Mouse (Mus musculus): ENCODE results near the gene Katnal1. TPM values are rescaled to one million over a fixed set of nuclear protein-coding genes. Genes with fewer than 3 reads are reported as not detected.
A peak's percentile ranks its signal among the peaks of the same experiment; 100 is the strongest.

The Katnal1 gene
- polyA plus RNA-seq, 1 experiment from 2014 or later = 21.0 TPM

DNA sequence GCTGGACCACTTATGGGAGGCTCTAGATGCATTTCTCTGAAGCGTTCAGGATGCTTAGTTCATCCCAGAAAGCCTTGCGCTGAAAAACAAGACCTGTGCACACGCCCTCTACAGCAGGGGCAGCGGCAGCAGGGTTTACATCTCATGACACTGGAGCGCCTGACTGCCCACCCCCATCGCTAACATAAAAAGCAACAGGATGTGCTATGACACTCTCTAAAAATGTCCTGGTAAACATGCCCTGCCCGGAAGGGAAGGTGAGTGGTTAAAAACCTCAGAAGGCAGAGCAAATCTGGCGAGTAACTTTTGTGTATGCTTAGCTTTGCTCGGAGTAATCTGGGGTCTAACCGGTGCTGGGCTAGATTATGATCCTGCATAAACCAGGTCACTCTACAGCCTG lies 62.5 kb downstream of the Katnal1 start:
- Histone ChIP-seq H3K9ac (no peak overlapping the region), H3K36me3 (no peaks in the 10 kb centered on the region), H3K27ac (no peak overlapping the region), H3K4me2 (replicated peaks) (no peak overlapping the region), H3K4me3 (no peak overlapping the region), H3K4me1 (peaks cover 24% of the 10 kb centered on the region), H3K9me3 (no peaks in the 10 kb centered on the region), H3K27me3 (no peaks in the 10 kb centered on the region)
- 65% methylated on average over 10 of the region's 10 CpGs for WGBS
- no peak for ATAC-seq (ENCODE audit: low FRiP score, low read depth)

DNA sequence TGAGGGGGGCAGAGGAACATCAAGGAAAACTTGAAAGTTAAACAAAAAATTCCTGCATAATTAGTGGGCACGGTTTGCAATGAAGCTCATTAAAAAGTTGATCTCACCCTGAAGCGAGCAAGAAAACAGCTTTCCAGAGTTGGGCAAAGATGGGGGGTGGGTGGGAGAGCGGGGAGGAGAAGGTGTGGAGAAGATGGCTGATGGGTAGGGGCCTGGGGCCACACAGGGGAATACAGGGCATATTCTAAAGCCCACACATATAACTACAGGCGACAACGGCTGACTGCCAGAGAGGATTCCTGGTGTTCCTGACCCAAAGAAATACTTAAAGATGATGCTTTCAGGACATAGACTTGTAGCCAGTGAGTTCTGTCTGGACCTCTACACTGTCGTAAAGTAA lies 65.7 kb downstream of the Katnal1 start:
- H3K27me3 ChIP-seq = no peaks in the 10 kb centered on the region
- no peak overlapping the region for H3K4me3 ChIP-seq
- H3K36me3 ChIP-seq = no peaks in the 10 kb centered on the region
- no peaks in the 10 kb centered on the region for H3K9me3 ChIP-seq
- 52% methylated on average over 6 of the region's 6 CpGs for WGBS
- H3K4me2 ChIP-seq (replicated peaks) = no peak overlapping the region
- H3K9ac ChIP-seq = no peak overlapping the region
- H3K27ac ChIP-seq = no peak overlapping the region
- peaks cover 24% of the 10 kb centered on the region for H3K4me1 ChIP-seq
- ATAC-seq (ENCODE audit: low FRiP score, low read depth) = no peak

DNA sequence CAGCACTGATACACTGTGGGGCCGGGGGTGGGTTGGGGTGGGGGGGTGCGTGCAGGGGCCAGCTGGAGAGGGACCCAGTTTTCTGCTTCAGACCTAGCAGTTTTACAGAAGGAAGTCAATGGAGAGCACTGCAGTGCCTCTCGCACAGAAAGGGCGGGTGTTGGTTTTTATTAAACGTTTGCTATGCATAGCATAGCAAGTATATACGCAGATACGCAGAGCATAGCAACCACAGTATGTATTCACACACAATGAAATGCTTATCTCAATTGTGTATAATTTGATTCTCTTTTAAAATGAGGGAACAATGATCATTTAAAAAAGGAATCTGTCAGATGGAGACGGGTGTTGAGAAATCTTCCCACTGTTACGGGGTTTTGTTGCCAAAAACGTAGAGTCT lies 66.3 kb downstream of the Katnal1 start:
- no peak overlapping the region for H3K9ac ChIP-seq
- no peaks in the 10 kb centered on the region for H3K9me3 ChIP-seq
- H3K4me2 ChIP-seq (replicated peaks) = no peak overlapping the region
- peaks cover 24% of the 10 kb centered on the region for H3K4me1 ChIP-seq
- no peaks in the 10 kb centered on the region for H3K36me3 ChIP-seq
- no peak overlapping the region for H3K27ac ChIP-seq
- ATAC-seq (ENCODE audit: low FRiP score, low read depth) = no peak
- 73% methylated on average over 10 of the region's 10 CpGs for WGBS
- no peaks in the 10 kb centered on the region for H3K27me3 ChIP-seq
- no peak overlapping the region for H3K4me3 ChIP-seq

DNA sequence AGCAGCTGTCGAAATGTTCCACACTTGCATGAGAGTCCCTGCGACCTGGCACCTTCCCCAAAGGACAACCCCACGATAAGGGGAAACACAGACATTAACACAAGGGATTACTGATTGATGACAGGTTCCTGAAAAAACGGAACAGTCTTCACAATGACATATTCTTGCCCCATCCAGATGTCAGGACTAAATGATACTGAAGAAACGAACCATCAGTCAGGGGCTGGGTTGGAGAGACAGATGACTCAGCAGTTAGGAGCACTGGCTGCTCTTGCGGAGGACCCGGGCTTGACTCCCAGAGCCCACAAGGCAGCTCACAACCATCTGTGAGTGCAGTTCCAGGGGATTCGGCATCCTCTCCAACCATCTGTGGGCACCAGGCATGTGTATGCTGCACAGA lies 67.0 kb downstream of the Katnal1 start:
- WGBS = 62% methylated on average over 8 of the region's 8 CpGs
- Histone ChIP-seq H3K4me3 (no peak overlapping the region), H3K9me3 (no peaks in the 10 kb centered on the region), H3K36me3 (no peaks in the 10 kb centered on the region), H3K9ac (no peak overlapping the region), H3K27me3 (no peaks in the 10 kb centered on the region), H3K4me2 (replicated peaks) (no peak overlapping the region), H3K4me1 (peaks cover 24% of the 10 kb centered on the region), H3K27ac (no peak overlapping the region)
- no peak for ATAC-seq (ENCODE audit: low FRiP score, low read depth)

DNA sequence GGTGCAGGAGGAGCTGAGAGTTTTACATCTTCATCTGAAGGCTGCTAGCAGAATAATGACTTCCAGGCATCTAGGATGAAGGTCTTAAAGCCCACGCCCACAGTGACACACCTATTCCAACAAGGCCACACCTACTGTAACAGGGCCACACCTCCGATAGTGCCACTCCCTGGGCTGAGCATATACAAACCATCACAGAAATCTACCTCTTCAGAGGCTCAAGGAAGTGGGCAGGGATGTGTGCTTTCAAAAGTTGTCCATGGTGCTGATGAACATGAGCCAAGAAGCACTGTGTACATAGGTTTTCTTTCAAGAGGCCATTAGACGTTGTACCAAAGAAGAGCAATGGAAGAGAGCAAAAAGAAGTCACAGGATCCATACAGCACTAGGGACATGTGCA lies 71.6 kb downstream of the Katnal1 start:
- 74% methylated on average over 3 of the region's 3 CpGs for WGBS
- H3K4me1 ChIP-seq = peaks cover 20% of the 10 kb centered on the region
- H3K27ac ChIP-seq = no peak overlapping the region
- H3K9ac ChIP-seq = no peak overlapping the region
- ATAC-seq (ENCODE audit: low FRiP score, low read depth) = no peak
- H3K4me2 ChIP-seq (replicated peaks) = no peak overlapping the region
- H3K4me3 ChIP-seq = no peak overlapping the region
- no peaks in the 10 kb centered on the region for H3K36me3 ChIP-seq
- H3K27me3 ChIP-seq = no peaks in the 10 kb centered on the region
- no peaks in the 10 kb centered on the region for H3K9me3 ChIP-seq

DNA sequence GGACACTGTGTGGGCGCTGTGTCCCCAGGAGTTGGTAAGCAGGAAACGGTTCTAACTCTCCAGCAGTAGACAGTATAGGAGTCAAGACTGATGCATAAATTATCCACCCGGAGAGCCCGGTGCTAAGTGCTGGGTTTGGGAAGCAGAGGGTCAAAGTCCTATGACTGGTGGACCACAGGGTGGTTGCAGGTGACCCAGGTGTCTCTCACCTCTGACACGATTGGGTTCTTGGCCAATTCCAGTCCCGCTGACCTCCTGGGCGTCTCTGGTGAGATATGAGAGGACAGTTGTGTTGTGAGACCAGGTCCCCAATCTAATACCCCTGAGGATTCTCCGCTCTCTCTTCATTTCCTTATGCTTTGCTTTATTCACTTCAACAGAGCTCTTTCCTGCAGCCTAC lies 74.1 kb downstream of the Katnal1 start:
- ATAC-seq (ENCODE audit: low FRiP score, low read depth) = no peak
- 85% methylated on average over 8 of the region's 8 CpGs for WGBS

DNA sequence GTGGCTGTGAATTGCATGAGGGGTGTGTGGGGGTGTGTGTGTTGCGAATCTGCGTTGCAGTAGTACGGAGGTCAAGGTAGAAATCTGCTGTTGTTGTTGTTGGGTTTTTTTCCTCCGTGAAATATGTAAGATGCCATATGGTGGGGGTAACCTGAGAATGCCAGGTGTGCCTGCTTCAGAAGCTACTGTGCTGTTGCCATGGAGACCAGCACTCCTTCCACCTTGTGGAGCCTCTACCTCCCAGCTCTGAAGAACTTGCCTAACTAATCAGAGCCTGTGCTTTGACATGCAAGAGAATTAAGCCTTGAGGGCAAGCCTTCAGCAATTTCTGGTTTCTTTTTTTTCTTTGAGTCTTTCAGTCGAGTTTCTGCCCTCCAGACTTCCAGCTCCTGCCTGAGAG lies 75.0 kb downstream of the Katnal1 start:
- H3K36me3 ChIP-seq = no peaks in the 10 kb centered on the region
- no peak overlapping the region for H3K27ac ChIP-seq
- peaks cover 11% of the 10 kb centered on the region; the same call in 1 of the 2 replicates for H3K9me3 ChIP-seq
- no peak for ATAC-seq (ENCODE audit: low FRiP score, low read depth)
- WGBS = 21% methylated on average over 5 of the region's 5 CpGs
- H3K4me3 ChIP-seq = no peak overlapping the region
- peak overlapping the region; percentile 14; the same call in 1 of the 2 replicates for H3K4me2 ChIP-seq (replicated peaks)
- peaks cover 16% of the 10 kb centered on the region for H3K4me1 ChIP-seq
- no peaks in the 10 kb centered on the region for H3K27me3 ChIP-seq
- no peak overlapping the region for H3K9ac ChIP-seq

More for the DNA sequence above, 74.1 kb downstream of the Katnal1 start:
- Histone ChIP-seq H3K4me2 (replicated peaks) (no peak overlapping the region), H3K9ac (no peak overlapping the region), H3K9me3 (0 out of 2 replicates have a peak, but pooled peaks cover 2% of the 10 kb centered on the region), H3K36me3 (no peaks in the 10 kb centered on the region), H3K4me1 (peaks cover 16% of the 10 kb centered on the region), H3K27ac (no peak overlapping the region), H3K4me3 (no peak overlapping the region), H3K27me3 (no peaks in the 10 kb centered on the region)

DNA sequence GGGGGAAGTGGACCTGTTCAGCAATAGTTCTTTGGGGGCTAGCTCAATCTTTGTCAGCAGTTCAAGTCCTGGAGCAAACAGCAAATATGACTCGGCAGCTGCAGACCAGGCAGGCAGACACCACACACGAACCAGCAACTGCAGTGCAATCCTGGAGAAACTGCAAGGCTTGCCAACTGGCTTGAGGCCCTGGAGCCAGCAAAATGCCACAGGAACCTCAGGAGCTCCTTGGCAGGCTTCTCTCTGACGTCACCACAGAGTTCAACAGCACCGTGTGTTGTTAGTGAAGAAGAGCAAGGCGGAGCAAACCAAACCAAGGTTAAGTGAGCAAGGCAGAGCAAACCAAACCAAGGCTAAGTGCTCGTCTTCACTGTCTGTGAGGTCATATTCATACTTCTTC lies 79.6 kb downstream of the Katnal1 start:
- ATAC-seq (ENCODE audit: low FRiP score, low read depth) = no peak
- no peaks in the 10 kb centered on the region for H3K27me3 ChIP-seq
- no peak overlapping the region for H3K9ac ChIP-seq
- no peak overlapping the region for H3K4me3 ChIP-seq
- H3K4me2 ChIP-seq (replicated peaks) = no peak overlapping the region
- 87% methylated on average over 6 of the region's 6 CpGs for WGBS
- H3K4me1 ChIP-seq = peaks cover 10% of the 10 kb centered on the region
- peaks cover 11% of the 10 kb centered on the region; the same call in 1 of the 2 replicates for H3K9me3 ChIP-seq
- no peak overlapping the region for H3K27ac ChIP-seq
- no peaks in the 10 kb centered on the region for H3K36me3 ChIP-seq

DNA sequence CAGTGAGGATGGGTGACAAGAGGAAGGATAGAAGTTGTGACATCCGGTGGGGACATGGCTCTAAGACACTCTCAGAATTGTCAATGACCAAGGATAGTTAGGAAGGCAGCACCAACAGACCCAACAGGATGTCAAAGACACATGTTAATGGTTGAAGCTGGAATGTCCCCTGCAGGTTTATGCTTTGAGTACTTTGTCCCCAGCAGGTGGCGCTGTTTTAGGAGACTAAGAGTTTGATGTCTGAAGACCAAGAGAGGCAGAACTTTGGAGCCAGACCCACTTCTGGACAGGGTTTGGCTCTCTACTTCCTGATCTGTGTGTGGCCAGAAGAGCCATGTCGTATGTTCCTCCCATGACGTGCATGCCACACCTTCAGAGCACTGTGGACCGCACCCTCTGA lies 82.1 kb downstream of the Katnal1 start:
- Histone ChIP-seq H3K27me3 (no peaks in the 10 kb centered on the region), H3K36me3 (no peaks in the 10 kb centered on the region), H3K27ac (no peak overlapping the region), H3K4me1 (no peaks in the 10 kb centered on the region), H3K9me3 (peaks cover 11% of the 10 kb centered on the region; the same call in 1 of the 2 replicates), H3K4me3 (no peak overlapping the region), H3K9ac (no peak overlapping the region), H3K4me2 (replicated peaks) (no peak overlapping the region)
- WGBS = 95% methylated on average over 5 of the region's 5 CpGs
- ATAC-seq (ENCODE audit: low FRiP score, low read depth) = no peak

GRCm38 (mm10) chr5:148837069-148837468 lies 92.1 kb downstream of the Katnal1 start:
- no peak for ATAC-seq (ENCODE audit: low FRiP score, low read depth)
- peaks cover under 1% of the 10 kb centered on the region; the same call in 1 of the 2 replicates for H3K4me1 ChIP-seq
- H3K36me3 ChIP-seq = no peaks in the 10 kb centered on the region
- H3K27ac ChIP-seq = no peak overlapping the region
- H3K27me3 ChIP-seq = peaks cover 13% of the 10 kb centered on the region
- H3K4me2 ChIP-seq (replicated peaks) = no peak overlapping the region
- no peak overlapping the region for H3K4me3 ChIP-seq
- WGBS = 38% methylated on average over 8 of the region's 8 CpGs
- H3K9me3 ChIP-seq = no peaks in the 10 kb centered on the region
- no peak overlapping the region for H3K9ac ChIP-seq

DNA sequence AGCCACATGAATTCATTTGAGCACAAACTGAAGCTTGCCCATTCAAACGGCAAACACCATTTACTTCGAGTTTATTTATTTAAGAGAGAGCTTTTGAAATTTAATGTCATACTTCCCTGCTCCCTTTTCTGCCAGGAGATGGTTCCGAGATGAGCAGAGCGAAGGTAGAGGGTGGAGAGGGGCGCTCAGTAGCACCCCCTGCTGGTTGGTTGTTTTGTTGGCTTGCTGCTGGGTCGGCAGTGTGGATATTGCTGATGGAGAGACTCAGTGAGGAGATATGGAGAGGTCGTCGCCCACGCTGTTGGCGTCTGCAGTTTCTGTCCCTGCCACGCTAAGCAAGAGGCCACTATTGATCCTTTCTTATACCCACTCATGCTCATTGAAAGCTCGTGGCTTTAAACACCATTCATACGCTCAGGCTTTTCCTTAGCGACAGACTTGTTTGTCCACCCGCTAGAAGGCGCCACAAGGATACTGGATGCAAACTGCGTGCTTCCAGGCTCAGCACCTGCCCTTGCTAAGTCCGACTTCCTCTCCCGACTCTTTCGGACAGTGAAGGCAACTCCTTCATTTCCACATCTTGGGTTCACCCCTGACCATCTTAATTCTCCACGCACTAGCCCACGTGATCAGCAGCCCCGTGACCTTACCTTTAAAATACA lies 97.4 kb downstream of the Katnal1 start:
- no peaks in the 10 kb centered on the region for H3K9me3 ChIP-seq
- H3K4me2 ChIP-seq (replicated peaks) = peak overlapping the region; percentile 49
- no peak for ATAC-seq (ENCODE audit: low FRiP score, low read depth)
- H3K4me1 ChIP-seq = peaks cover 10% of the 10 kb centered on the region; the same call in 1 of the 2 replicates
- H3K4me3 ChIP-seq = peak overlapping the region; percentile 23
- peaks cover 33% of the 10 kb centered on the region for H3K27me3 ChIP-seq
- no peak overlapping the region for H3K9ac ChIP-seq
- 7% methylated on average over 23 of the region's 23 CpGs for WGBS
- H3K27ac ChIP-seq = no peak overlapping the region
- H3K36me3 ChIP-seq = no peaks in the 10 kb centered on the region

GRCm38 (mm10) chr5:148831141-148831547 lies 98.0 kb downstream of the Katnal1 start:
- Histone ChIP-seq H3K27me3 (peaks cover 33% of the 10 kb centered on the region), H3K9ac (no peak overlapping the region; the same call in 1 of the 2 replicates), H3K36me3 (no peaks in the 10 kb centered on the region), H3K4me3 (peak overlapping the region; percentile 23), H3K27ac (no peak overlapping the region), H3K9me3 (no peaks in the 10 kb centered on the region), H3K4me2 (replicated peaks) (peak overlapping the region; percentile 49), H3K4me1 (peaks cover 10% of the 10 kb centered on the region; the same call in 1 of the 2 replicates)
- ATAC-seq (ENCODE audit: low FRiP score, low read depth) = no peak
- WGBS = 18% methylated on average over 9 of the region's 9 CpGs

- no peaks in the 10 kb centered on the region for H3K4me1 ChIP-seq
Measured at GRCm38 (mm10) chr5:148825732-148826131, 103.4 kb downstream of the Katnal1 start.

More at GRCm38 (mm10) chr5:148825732-148826131, 103.4 kb downstream of the Katnal1 start:
- H3K9me3 ChIP-seq = no peaks in the 10 kb centered on the region
- WGBS = 80% methylated on average over 7 of the region's 7 CpGs
- no peak overlapping the region for H3K4me2 ChIP-seq (replicated peaks)
- no peak overlapping the region for H3K4me3 ChIP-seq
- ATAC-seq (ENCODE audit: low FRiP score, low read depth) = no peak; the same call in 1 of the 2 replicates
- H3K36me3 ChIP-seq = no peaks in the 10 kb centered on the region
- H3K27ac ChIP-seq = no peak overlapping the region
- H3K27me3 ChIP-seq = peaks cover 21% of the 10 kb centered on the region
- H3K9ac ChIP-seq = no peak overlapping the region

Data from limb, embryonic 13.5 days (tissue).